Mouse (Mus musculus): Measurements from ENCODE around the gene Cpne8.

The Cpne8 gene

DNA sequence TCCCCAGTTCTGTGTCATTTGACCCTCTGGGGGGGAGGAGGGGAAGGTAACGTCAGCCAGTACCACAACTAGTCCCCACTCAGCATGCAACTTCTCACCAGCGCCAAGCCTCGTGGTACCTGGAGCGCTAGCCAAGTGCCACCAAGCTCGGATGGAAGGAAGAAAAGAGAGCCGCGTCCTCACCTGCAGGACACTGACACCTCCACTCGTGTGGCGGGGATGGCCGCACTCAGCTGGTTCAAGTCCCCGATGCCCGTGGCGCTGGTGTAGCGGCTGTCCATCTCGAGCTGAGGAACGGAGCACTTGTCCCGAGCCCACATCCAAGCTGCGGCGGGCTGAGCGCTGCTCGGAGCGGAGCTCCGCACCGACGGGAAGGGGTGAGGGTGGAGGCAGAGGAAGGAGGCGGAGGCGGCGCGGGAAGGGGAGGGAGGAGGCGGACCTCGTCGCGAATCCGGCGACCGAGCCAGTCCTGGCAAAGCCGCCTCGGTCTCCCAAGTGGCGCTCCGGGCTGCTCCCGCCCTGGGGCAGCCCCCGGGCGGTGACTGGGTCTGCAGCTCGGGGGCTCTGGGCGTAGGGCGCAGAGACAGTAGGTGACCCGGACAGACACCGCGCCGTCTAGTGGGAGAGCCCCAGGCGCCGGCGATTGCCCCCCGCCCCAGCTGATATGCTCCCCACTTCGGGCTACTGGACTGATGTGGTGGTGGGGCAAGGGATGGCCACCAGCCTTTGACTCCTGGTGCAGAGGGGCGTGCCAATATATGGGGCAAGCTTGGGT lies at the start of gene Cpne8:
Gene Cpne8 (minus strand): TSS at position 448 of the 775 bp plus-strand sequence.
- no peak for DNase-seq (ENCODE audit: extremely low read depth, low read depth, low spot score)

DNA sequence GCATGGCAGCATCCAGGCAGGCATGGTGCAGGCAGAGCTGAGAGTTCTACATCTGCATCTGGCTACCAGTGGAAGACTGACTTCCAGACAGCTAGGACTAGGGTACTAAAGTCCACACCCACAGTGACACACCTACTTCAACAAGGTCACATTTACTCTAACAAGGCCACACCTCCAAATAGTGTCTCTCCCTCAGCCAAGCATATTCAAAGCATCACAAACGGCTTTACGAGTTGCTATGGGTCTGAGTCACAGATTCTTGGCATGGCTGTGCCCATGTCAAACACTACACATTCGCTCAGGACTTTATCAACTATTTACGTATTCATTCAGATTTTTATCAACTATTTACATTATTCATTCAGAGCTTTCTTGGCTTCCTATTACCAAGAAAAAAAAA lies 38.5 kb upstream of the Cpne8 start:
- no peak for DNase-seq (ENCODE audit: extremely low read depth, low read depth, low spot score)

DNA sequence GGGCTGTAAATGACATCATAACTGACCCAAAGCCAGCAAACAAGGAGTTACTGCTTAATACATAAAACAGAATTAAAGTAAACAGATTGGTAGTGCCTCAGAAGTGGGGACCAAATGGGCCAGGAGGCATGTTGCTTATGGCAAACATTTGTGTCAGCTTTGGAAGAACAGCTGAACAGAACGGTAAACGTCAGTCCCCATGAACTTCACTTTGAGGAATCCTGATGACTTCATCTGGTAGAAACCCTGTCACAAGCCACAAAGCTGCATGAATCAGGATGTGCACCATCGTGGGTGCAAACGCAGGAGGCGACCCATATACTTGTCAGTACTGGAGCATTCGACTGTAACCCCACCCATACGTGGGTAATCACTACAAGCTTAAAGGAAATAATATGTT lies 30.1 kb upstream of the Cpne8 start:
- DNase-seq (ENCODE audit: extremely low read depth, low read depth, low spot score) = no peak

DNA sequence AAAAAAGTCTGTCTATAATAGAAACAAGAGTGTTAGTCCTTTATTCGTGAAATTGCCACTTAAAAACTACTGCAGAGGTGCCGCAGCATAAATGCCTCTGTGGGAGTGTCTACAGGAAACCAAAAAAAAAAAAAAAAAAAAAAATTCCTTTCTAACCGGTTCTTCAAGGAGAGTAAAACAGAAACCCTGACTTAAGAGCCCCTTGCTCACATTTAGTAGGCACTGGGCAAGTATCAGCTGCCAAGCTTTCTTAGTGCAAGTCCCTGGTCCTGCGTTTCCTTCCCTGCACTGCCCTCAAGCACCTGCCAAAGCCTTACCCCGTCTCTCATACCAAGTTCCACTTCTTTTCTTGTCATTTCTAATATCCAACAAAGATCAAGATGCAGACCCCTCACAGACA lies 25.1 kb upstream of the Cpne8 start:
- no peak for DNase-seq (ENCODE audit: extremely low read depth, low read depth, low spot score)

DNA sequence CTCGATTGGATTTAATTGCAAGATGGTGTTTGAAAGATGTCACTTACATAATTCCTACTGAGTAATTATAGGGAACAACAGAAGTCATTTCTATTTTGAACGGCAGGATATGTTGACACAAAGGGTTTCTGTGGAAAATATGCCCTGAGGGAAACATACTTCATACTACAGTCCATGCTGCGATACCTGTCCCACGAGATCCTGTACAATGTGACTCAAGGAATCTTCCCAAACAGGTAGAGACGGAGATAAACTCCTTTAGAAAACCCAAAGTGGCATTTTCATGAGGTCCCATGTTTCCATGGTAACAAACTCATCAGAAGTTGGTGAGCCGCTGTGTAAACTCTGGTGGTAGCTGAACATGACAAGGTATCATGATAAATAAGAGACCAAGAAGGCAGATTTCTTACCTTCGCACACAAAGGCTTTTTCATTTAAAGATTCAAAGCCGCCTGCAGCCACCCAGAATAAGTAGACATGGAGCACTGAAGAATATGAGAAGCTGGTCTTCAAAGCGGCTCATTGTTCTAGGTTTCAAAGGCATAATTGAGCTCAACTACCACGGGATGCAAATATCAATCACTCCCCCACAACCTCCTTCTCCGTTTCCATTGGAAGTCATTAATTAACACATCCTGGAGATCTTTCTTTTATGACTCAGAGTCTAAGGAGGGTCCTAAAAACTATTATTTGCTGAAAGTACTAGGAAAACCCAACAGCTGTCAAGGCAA lies 24.4 kb upstream of the Cpne8 start:
- DNase-seq (ENCODE audit: extremely low read depth, low read depth, low spot score) = no peak

DNA sequence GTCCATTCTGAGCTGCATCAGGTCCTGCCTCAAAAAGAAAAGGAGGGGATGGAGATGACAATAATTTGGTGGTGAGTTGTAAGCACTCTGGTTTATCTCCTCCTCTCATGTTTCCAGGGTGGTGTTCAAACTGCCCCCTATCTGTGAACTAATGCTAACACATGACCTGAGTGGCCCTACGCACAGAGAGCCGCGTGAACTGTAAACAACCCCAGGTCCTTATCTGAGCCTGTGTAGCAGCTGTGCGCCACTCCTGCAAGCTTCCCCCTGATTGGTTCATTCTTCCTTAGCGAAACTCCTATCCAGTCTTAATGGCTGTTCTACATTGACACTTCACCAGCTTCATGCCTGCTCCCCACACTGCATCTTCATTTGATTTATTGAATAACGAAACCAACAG lies 7.5 kb upstream of the Cpne8 start:
- no peak for DNase-seq (ENCODE audit: extremely low read depth, low read depth, low spot score)

DNA sequence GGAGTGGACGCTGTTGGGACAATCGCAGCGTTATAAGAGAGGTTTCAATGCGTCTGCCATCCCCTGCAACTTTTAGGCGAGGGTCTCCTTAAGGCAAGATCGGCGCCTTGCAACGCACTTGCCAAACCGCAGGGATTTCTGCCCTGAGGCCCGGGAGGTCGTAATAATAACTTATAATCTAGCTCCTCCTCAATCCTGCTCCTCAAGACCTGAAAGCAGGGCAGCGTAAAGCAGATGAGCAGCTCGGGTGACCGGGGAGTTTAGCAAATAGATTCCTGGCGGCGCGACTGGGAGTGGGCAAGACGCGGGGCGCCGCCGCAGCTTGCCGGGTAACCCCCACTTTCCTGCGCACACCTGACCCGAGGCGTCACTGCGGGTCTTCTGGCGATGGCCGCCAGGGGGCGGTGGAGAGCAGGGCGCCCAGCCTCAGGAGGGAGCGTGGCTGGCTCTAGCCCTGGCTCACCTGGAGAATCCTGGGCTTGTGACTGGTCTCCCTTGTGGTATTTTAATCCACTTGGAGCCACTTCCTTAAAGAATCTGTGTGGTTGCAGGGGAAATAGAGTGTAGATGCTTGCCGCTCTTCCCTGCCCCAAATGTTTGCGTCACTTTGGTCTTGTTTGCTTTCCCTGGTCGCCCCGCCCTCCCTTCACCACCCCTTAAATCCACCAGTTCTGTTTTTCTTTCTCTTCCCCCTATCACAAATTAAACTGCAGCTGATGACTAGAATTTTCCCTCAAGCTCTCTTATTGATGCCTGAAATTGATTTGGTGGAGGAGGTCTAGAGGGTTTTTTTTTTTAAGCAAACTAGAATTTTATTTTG lies 738 bp upstream of the Cpne8 start:
- DNase-seq (ENCODE audit: extremely low read depth, low read depth, low spot score) = no peak

DNA sequence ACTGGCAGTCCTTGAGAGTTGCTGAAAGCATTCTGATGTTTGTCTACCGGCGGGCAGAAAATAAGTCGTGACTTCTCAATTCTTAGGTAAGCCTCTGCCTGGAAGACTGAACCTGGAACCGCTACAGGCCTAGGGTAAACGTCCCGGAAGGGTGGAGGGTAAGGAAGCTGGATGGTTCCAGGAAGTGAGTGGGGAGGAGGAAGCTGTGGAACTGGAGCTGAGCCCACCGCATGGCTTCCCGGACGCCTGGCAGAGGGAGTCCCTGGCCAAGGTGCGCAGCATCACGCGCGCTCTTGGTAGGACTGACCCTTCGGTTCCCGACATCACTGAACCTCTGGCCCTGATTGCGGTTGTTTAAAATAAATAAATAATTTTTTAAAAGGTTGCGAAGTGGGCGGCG lies 744 bp downstream of the Cpne8 start:
- DNase-seq (ENCODE audit: extremely low read depth, low read depth, low spot score) = no peak

DNA sequence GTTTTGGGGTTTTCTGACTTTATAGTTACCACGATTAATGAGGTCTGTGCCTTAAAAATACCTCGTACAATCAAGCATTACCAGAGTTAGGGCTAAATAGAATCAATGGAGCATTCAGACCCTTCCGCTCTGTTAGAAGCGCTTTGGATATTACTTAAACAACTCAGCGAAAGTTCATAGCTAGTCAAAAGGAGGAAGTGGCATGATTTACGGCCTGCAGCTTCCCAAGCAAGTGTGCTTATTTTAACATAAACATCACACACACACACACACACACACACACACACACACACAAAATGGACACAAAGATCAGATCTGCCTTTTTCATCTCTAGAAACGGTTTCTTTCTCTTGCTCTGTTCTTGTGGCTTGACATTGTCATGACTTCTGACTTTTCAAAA lies 9.7 kb downstream of the Cpne8 start:
- DNase-seq (ENCODE audit: extremely low read depth, low read depth, low spot score) = no peak

DNA sequence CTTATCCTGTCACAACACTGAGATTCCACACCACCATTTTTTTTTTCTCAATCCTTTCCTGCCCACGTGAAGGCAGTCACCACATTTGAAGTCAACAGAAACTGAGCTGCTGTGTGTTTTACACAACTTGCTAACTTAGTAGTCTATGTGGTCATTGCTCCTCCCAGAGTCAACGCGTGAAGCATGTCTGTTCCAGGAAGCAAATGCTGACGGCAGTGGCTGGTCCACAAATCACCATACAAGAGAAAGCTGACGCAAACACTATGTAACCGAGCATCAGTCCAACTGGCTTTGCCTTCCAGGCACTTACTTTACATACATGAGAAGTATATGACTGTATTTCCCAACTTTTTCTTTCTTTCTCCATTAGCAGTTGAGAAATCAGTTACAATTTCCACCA lies 12.3 kb downstream of the Cpne8 start:
- DNase-seq (ENCODE audit: extremely low read depth, low read depth, low spot score) = peak; percentile 89

DNA sequence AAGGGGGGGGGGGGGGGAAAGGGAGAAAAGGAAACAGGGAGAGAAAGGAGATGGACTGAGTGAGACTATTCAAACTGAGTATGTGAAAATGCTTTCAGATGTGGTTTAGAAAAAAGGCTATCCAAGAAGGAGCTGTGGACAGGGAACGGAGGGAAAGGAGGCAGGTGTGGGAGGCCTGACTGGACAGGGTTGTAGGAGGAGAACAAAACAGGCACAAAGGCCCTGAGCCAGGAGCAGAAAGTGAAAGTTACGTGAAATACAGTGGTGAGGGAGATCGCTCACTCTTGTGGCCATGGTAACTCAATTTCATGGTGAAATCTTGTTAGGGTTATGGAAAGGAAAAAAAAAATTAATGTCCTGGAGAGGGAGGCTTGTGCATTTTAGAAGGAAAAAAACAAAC lies 14.6 kb downstream of the Cpne8 start:
- no peak for DNase-seq (ENCODE audit: extremely low read depth, low read depth, low spot score)

DNA sequence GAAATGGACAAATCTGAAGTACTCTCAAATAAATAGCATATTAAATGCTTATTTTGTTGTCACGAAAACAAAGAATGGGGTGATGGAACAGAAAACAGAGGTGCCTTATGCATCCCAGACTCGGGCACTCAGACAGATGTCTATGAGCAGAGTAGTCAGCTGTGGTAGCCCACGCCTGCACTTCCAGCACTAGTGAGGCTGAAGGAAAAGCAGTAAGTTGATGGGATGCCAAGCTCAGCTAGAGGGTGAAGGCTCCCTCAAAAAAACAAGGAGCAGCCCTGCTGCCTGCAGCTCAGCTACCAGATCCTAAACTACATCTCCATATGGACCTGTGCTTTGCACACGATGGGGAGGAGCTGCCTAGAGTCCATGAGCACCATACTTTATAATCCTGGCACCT lies 15.6 kb downstream of the Cpne8 start:
- DNase-seq (ENCODE audit: extremely low read depth, low read depth, low spot score) = no peak

DNA sequence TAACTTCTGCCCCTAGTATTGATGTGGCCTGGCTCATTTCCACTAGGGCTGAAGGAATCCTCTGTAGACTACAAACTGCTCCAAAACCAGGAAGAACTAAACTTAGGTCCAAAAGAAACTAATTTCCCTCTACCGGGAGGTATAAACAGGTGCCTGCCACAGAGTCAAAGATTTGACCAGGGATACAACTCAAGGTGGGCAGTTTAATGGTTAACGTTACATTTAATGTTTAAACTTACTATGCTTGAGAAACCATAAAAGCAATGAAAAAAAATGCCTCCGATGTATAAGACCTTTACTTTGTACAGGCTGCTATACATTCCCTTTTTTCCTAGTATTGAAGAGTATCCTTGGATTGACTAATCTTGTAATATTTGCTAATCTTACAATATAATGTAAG lies 18.5 kb downstream of the Cpne8 start:
- no peak for DNase-seq (ENCODE audit: extremely low read depth, low read depth, low spot score)

DNA sequence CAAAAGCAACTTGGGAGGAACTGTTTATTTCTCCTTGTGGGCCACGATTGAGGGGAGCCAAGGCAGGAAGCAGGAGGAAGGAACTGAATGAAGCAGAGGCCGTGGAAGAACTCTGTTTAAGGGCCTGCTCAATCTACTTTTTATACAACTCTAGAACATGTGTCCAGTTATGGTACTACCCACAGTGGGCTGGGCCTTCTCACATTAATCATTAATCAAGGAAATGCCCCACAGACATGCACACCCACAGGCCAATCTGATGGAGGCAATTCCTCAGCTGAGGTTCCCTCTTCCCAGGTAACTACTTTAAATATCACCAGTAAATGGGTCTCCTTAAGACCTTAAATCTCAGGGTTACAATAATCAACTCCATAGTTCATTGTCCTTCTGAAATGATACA lies 21.2 kb downstream of the Cpne8 start:
- no peak for DNase-seq (ENCODE audit: extremely low read depth, low read depth, low spot score)

DNA sequence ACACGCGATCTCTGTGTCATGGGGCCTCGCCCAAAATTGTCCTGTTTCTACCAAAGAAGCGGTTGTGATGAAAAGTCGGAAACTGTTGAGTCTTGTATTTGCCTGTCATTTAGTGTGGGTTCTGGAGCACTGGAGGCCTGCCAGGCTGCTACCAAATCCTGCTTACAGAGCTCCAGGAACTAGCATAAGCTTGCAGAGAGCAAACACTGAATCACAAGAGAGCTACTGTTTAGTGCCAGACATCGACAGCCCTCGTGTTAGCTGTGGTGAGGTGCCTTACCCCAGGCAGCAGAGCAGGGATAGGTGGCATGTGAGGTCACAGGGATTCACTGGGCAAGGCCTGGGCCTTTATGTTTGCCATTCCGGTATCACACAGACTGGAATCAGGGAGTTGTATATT lies 22.7 kb downstream of the Cpne8 start:
- no peak for DNase-seq (ENCODE audit: extremely low read depth, low read depth, low spot score)

DNA sequence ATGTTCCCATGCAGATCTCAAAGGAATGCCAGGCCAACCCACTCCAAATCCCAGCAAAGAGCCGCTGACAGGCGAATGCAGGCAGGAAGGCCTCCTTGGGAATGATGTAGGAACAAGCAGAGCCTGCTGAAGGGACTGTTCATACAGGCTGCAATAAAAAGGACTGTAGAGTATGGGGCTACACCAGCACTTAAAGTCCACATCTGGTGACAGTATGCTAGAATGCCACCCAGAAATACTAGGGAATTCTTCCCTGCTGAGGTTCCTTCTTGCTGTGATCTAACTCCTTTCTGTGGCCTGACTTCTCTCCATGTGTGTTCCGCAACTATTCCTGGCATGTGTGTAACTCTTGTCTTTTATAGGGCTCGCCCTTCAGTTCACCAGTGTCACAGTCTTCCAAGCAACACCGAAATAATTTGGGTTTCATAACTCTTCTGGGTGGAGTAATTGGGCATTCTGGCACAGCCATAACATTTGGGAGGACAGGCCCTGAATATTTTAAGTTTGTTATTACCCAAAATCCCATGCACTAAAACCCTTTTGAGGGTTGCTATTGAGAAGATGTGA lies 32.1 kb downstream of the Cpne8 start:
- no peak for DNase-seq (ENCODE audit: extremely low read depth, low read depth, low spot score)

DNA sequence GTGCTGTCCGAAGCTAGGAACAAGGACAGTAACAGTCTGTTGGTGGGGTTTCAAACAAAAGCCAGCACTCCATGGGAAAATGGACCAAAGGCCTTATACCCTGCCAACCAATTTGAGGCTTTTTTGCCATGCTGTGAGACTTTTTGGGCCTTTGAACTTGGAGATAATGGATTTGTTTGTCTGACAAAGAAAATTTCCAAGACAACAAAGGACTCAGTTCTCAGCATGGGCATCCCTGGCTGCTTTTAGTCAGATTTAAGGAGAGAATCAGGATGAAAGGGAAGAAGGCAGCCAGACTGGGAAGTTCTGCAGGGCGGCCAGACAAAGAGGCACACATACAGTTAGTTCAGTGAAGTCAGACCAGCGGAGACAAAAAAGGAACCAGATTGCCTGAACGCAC lies 32.9 kb downstream of the Cpne8 start:
- DNase-seq (ENCODE audit: extremely low read depth, low read depth, low spot score) = no peak

DNA sequence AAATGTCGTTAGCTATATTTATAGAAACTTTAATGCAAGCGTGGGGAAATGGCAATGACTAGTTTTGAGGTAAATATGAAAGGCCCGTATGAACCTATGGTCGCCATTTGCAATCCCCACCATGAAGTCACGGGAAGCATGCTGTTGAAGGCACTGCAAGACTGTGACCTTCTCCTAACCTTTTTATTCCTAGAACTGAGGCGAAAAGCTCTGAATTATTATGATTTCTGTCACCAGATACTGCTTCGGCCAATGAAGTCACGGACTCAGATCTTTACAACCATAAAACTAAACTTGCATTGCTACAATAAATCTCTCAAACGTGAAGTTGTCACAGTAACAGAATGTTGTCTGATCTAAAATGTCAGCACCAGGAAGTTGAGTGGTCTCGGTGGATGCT lies 33.4 kb downstream of the Cpne8 start:
- DNase-seq (ENCODE audit: extremely low read depth, low read depth, low spot score) = no peak

DNA sequence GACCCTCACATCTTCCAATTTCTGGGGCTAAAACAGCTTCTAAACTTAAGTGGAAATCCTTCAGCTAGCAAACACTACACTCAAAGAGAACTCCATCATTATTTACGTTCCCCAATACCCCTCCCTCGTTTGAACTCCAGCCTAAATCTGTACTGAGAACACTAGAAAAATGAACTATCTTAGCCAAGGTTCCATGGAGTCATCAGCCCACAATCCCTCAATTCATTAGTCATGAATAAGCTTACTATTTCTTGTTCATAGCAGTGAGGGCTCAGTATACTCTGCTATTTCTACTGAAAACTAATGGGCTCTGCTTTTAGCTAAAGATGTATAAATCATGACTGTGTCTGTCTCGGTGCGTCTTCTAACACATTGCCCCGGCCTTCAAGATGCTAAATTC lies 55.0 kb downstream of the Cpne8 start:
- DNase-seq (ENCODE audit: extremely low read depth, low read depth, low spot score) = no peak

DNA sequence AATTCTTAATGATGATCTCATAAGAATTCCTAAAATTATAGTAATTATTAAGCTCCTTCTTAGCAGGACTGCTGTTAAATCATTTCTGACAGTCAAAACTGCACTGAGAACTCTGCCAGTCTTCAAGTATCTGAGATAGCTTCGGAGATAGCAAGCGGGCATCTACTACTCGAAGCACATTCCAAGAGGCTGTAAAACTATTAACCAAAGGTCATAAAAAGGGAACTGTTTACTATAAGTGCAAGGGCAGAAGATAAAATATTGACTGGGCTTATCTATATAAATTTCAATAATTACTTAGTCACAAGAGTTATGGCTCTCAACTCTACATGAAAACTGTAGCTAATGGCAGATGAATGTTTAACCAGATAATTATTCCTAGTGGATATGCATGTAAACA lies 57.2 kb downstream of the Cpne8 start:
- no peak for DNase-seq (ENCODE audit: extremely low read depth, low read depth, low spot score)

DNA sequence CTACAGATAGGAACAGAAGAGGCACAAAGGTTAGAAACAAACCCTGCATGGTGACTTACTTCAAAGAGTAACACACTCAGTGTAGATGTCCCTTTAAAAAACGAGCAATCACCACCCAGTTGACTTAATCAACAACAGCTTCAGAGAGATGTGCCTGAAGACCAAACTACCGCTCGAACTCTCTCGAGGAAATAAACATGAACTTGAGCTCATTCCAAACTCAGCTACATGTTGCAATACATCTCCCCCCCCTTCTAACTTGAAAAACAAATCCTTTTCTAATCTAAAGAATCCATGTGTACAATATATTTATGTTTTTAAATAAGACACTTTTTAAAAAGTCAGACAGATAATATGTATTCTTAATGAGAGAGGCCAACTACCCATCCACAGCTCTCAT lies 59.5 kb downstream of the Cpne8 start:
- DNase-seq (ENCODE audit: extremely low read depth, low read depth, low spot score) = no peak

Data from fat pad, adult 2 months (tissue).